Mouse (Mus musculus) spleen, adult 2 months (tissue): ENCODE data around the gene Kif1b.

ENCODE experiments used
- CTCF ChIP-seq: fragments of 200-500 bp; IDR thresholded peaks from 2 replicates; pipeline ENCODE4 v1.5.1; 2011; ENCODE audit warnings: mild to moderate bottlenecking, inconsistent platforms; ENCODE audit not compliant: insufficient read depth, insufficient read length, insufficient replicate concordance; ENCODE audit errors: extremely low read depth
- POLR2A ChIP-seq: fragments of 200-500 bp; IDR thresholded peaks from 2 replicates; pipeline ENCODE4 v1.6.1; 2011; ENCODE audit warnings: low read depth, low read length, inconsistent platforms

GRCm38 (mm10) chr4:149171581-149171981, 135.9 kb downstream of the Kif1b start:
- TF ChIP-seq CTCF, result no peak
- TF ChIP-seq POLR2A, result no peak
